Mouse (Mus musculus) c-Kit-negative CD71-positive TER-119-positive erythroid progenitor cells, embryonic 14.5 days (primary cell): ENCODE data around the gene Gfy.
"Not testable (repeated sequence)": the region's sequence is repeated elsewhere in the genome, so short reads cannot be mapped to it uniquely, and the experiment has no call there.

ENCODE experiments used
- DNase-seq: peaks from one replicate; pipeline ENCODE4 v3.0.0-alpha.2; 2013; ENCODE audit warnings: low read depth, low spot score

The Gfy gene

GRCm38 (mm10) chr7:45193871-45194785 is 14.8 kb upstream of the Gfy start:
- no peak for DNase-seq

DNA sequence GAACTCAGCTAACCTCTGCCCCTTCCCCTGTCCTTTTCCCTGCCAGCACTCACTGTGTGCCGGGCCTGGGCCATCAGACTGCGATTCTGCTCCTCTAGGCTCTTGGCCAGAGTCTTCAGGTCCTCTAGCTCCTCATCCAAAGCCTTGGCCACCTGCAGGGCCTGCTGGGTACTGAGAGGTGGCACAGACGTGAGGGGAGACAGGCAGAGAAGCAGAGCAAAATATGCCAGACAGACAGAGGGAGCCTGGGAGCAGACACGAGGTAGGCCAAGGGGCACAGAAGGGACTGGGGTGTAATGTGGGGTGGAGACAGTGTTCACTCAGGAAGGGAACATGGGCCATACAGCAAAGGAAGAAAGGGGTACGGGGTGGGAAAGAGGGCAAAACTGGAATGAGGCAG is 14.0 kb upstream of the Gfy start:
- DNase-seq = no peak

DNA sequence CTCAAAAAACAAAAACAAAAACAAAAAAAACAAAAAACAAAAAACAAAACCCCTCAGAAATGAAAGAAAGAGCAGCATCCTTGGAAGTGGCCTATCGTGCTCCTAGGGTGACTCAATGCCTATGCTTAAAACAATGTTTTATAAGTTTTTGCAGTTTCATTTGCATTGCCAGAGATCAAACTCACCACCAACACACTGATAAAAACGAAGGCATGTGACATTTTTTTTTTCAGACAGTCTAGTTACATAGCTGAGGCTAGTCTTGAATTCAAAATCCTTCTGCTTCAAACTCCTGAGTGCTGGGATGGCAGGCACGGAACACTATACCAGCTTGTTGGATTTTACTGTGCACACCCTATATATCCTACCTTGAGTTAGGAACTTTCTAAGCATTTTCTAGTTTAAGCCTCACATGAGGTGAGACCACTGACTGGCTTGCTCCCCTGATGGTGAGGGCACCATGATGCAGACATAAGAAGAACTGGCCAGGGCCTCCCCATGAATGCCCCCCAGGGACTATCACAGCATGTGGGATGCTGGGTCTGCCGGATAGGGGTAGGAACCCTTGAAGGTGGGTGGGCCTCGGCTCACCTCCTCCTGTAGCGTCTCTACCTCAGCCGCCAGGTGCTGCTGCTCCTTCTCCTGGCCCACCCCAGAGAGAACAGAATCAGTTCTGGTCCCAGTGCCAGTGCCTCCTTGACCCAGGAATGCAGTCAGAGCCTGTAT is 13.4 kb upstream of the Gfy start:
- DNase-seq = no peak

GRCm38 (mm10) chr7:45191803-45192363 is 12.5 kb upstream of the Gfy start:
- no peak for DNase-seq

- no peak for DNase-seq
Observed at GRCm38 (mm10) chr7:45191161-45191560, 11.8 kb upstream of the Gfy start.

GRCm38 (mm10) chr7:45190186-45190585 is 10.8 kb upstream of the Gfy start:
- no peak for DNase-seq

DNA sequence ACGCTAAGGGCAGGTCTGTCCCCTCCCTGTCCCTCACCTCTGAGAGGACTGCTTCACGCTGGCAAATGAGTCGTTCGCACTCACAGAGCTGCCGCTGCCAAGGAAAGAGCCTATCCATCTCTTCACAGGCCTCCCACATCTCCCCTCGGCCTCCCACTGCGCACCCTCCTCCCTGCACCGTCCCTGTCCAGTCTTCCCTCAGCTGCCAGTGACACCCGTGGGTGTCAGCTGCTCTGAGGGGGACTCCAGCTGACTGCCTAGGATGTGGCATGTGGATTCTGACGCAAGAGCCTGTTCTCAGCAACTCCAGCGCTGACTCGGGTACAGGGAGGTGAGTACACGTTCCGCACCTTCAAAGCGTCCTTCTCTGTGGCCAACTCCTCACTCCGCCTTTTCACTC is 10.2 kb upstream of the Gfy start:
- DNase-seq = no peak

GRCm38 (mm10) chr7:45185921-45186320 is 6.6 kb upstream of the Gfy start:
- no peak for DNase-seq

GRCm38 (mm10) chr7:45183672-45184071 is 4.3 kb upstream of the Gfy start:
- no peak for DNase-seq

DNA sequence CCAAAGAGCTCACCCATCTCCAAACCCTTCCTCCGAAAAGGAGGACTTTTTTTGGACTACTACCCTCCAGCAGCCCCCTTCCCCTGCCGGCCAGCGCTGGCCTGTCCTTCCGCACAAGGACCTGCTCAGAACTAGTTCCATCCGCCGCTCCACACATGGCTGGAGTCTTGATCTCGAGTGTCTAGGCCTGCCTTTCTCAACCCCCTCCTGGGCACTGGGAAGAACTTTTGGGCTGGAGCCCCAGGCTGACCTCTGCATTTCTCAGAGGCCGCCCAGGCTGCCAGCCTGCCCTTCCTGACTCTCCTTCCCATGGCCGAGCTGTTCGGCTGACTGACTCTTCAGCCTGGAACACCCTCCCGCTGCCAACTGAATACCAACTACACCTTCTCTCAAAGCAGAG is 3.2 kb upstream of the Gfy start:
- DNase-seq = no peak

GRCm38 (mm10) chr7:45182199-45182601 is 2.8 kb upstream of the Gfy start:
- DNase-seq = peak; percentile 71

DNA sequence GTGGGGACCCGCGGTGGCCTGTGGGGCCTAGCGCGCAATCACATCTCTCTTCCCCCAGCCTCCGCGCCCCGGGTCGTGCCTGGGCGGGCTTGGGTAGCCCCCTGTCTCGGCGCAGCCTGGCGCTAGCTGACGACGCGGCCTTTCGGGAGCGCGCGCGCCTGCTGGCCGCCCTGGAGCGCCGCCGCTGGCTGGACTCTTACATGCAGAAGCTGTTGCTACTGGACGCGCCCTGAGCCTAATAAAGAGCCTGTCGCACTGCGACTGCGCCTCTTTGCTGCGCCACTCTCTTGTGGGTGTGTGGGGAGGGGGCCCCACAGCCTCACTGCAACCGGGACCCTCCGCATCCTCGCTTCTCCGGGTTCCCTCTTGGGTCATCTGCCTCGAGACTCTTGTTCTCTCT is 2.2 kb upstream of the Gfy start:
- DNase-seq = no peak

GRCm38 (mm10) chr7:45180896-45181477 is 1.6 kb upstream of the Gfy start, which contains the start of gene Pth2:
Pth2 (plus strand) TSS chr7:45180995.
- DNase-seq = no peak

- DNase-seq = no peak
Observed at GRCm38 (mm10) chr7:45178550-45178949, 819 bp downstream of the Gfy start.

- DNase-seq = no peak
Observed at GRCm38 (mm10) chr7:45176356-45176755, 3.0 kb downstream of the Gfy start.

DNA sequence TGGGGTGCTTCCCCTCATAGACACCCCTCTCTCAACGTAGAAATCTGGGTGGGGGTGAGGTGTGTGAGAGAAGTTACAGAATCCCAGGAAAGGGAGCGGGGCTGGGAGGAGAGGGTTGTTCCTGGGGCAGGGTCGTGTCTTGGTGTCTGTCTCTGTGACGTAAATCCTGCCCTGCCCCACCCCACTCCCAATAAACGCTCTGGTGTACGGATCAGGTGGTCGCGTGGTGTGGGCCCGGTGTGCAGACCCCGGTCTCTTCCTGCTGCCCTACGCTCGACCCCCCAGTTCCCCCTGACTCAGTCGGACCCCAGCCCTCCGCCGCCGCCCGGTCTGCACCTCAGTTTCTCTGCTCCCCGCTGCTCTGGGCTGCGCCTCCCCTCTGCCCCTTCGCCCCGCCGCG is 3.4 kb downstream of the Gfy start:
- DNase-seq = no peak

DNA sequence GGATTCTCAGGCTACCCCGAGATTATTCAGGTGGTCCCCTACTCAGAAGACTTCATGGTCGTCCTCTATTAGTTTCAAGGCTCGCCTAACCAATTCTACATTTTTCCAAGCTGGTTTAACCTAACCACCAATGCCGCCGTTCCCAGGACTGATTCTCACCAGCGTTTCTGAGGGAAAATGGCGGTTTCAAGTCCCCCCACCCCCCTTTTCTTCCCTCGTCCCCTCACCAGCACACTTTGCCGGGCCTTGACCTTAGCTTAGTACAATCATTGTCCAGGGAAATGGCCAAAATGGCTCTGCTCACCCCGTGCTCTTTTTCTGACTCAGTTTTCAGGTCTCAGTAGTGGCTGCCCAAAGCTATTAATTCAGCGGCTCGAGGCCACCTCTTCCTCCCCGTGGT is 4.0 kb downstream of the Gfy start:
- no peak for DNase-seq

GRCm38 (mm10) chr7:45174567-45175280 is 4.6 kb downstream of the Gfy start:
- DNase-seq = no peak

DNA sequence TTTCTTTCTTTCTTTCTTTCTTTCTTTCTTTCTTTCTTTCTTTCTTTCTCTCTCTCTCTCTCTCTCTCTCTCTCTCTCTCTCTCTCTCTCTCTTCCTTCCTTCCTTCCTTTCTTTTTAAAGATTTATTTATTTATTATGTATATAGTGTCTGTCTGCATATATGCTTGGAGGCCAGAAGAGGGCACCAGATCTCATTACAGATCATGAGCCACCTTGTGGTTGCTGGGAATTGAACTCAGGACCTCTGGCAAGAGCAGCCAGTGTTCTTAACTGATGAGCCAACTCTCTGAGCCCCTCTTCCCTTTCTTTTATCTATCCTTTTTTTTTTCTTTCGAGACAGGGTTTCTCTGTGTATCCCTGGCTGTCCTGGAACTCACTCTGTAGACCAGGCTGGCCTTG is 5.6 kb downstream of the Gfy start:
- not testable (repeated sequence) for DNase-seq

DNA sequence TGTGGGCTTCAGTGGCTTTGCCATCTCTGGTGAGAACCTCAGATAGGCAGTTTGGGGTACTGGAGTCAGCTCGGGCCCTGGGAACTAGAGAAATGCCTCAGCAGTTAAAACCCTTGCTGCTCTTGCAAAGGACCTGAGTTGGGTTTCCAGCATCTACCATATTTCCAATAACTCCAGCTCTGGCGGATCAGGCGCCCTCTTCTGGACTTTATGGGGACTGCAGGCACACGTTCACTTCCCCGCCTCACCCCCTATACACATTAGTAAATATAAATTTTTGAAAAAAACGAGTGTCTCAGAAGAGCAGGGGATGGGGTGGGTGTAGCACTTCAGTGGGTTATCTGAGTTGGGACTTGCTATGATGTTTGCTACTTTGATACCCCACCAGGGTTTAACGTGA is 6.4 kb downstream of the Gfy start:
- no peak for DNase-seq

DNA sequence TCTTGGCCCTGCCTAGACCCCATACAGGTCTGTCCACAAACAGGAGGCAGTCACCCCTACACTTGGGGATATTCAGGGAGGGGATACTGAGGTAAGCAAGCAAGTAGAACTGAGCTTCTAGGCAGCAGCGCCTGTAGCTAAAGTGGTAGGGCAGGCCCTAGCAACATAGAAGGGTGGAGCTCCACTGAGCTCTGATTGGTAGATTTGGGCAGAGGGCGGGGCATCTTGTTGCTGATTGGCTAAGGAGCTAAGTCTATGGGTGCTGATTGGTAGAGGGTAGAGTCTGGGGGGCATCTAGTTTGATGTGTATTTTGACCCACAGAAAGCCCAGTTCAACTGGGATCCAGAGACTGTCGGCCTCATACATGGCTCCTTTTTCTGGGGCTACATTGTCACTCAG is 9.9 kb downstream of the Gfy start:
- DNase-seq = no peak

DNA sequence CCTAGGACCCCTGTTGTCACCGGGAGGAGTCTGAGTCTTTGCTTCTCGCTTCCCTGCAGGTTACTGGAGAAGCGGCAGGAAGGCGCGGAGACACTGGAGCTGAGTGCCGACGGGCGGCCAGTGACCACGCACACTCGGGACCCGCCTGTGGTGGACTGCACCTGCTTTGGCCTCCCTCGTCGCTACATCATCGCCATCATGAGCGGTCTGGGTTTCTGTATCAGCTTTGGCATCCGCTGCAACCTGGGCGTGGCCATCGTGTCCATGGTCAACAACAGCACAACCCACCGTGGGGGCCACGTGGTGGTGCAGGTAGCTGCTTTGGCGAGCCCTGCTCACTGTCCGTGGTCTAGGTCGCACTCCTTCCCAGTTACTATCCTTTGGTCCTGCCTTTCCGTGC is 10.7 kb downstream of the Gfy start:
- DNase-seq = no peak
